Mouse (Mus musculus): ENCODE data around the gene Pde4a. TPM values are rescaled to one million over a fixed set of nuclear protein-coding genes. Genes with fewer than 3 reads are reported as not detected.
A peak's percentile ranks its signal among the peaks of the same experiment; 100 is the strongest.
"Not testable (repeated sequence)": the region's sequence is repeated elsewhere in the genome, so short reads cannot be mapped to it uniquely, and the experiment has no call there.

Pde4a gene
- polyA plus RNA-seq, 1 experiment from 2014 or later: 14.0 TPM

DNA sequence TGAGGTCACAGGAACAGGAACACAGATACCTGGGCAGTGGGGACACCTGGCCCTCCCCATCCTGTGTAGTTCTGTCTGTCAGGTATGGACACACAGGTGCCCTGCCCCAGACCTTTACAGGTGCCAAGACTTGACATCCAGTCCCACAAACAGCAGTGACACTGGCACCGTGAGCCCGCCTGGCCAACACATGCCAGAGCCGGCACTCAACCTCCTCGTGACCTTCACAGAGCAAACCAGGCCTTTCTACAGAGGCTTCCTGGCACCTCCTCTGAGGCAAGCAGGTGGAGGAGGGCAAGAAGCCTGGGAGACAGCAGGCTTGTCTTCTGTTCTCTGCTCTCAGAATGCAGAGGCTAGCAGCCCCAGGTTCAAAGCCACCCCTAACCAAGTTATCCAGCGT is 19.9 kb downstream of the Pde4a start:
- Histone ChIP-seq H3K27me3 (ENCODE audit: control insufficient read depth, insufficient read depth, low read length) (peaks cover 4% of the 10 kb centered on the region; the same call in 1 of the 2 replicates), H3K9ac (ENCODE audit: low read depth, low read length) (no peak overlapping the region), H3K36me3 (ENCODE audit: control insufficient read depth, insufficient read depth, low read length) (no peaks in the 10 kb centered on the region), H3K4me1 (ENCODE audit: control insufficient read depth, insufficient read depth, low read length) (0 out of 2 replicates have a peak, but pooled peaks cover 19% of the 10 kb centered on the region), H3K27ac (ENCODE audit: low read depth, low read length) (no peak overlapping the region), H3K4me3 (ENCODE audit: low read length) (no peak overlapping the region), H3K4me2 (replicated peaks; ENCODE audit: low read depth, low read length) (no peak overlapping the region), H3K9me3 (ENCODE audit: control insufficient read depth, low read length) (no peaks in the 10 kb centered on the region)
- no peak for ATAC-seq (ENCODE audit: low FRiP score, low TSS enrichment)
- 91% methylated on average over 5 of the region's 5 CpGs for WGBS

DNA sequence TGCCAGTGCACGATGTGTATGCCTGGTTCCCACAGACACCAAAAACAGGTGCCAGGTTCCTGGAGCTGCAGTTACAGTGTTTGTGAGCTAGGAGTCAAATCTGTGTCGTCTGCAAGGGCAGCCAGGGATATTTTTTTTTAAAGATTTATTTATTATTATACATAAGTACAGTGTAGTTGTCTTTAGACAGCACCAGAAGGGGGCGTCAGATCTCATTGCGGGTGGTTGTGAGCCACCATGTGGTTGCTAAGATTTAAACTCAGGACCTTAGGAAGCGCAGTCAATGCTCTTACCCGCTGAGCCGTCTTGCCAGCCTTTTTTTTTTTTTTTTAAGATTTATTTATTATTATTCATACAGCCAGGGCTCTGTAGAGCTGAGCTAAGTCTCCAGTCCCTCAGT is 24.4 kb downstream of the Pde4a start:
- 51% methylated on average over 7 of the region's 7 CpGs for WGBS

DNA sequence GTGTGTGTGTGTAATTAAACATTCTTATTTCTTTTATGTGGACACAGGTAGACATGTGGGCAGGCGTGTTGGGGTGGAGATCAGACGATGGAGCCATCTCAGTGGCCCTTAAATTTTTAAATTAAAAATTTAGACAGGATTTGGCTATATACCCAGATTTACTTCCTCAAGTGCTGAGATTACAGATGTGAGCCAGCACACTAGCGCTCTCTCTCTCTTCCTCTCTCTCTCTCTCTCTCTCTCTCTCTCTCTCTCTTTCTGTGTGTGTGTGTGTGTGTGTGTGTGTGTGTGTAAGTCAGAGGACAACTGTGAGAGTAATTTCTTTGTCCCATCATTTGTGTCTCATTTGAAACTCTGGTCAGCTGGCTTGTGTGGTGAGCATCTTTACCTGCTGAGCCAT is 25.2 kb downstream of the Pde4a start:
- H3K4me3 ChIP-seq (ENCODE audit: low read length): no peak overlapping the region
- H3K9me3 ChIP-seq (ENCODE audit: control insufficient read depth, low read length): no peaks in the 10 kb centered on the region
- H3K4me2 ChIP-seq (replicated peaks; ENCODE audit: low read depth, low read length): no peak overlapping the region
- no peak for ATAC-seq (ENCODE audit: low FRiP score, low TSS enrichment)
- H3K27ac ChIP-seq (ENCODE audit: low read depth, low read length): no peak overlapping the region
- peaks cover 4% of the 10 kb centered on the region; the same call in 1 of the 2 replicates for H3K4me1 ChIP-seq (ENCODE audit: control insufficient read depth, insufficient read depth, low read length)
- H3K36me3 ChIP-seq (ENCODE audit: control insufficient read depth, insufficient read depth, low read length): no peaks in the 10 kb centered on the region
- H3K27me3 ChIP-seq (ENCODE audit: control insufficient read depth, insufficient read depth, low read length): no peaks in the 10 kb centered on the region
- H3K9ac ChIP-seq (ENCODE audit: low read depth, low read length): no peak overlapping the region
- WGBS: 86% methylated on average over 3 of the region's 3 CpGs

More for the DNA sequence above, 24.4 kb downstream of the Pde4a start:
- H3K27me3 ChIP-seq (ENCODE audit: control insufficient read depth, insufficient read depth, low read length): no peaks in the 10 kb centered on the region
- no peak overlapping the region for H3K4me2 ChIP-seq (replicated peaks; ENCODE audit: low read depth, low read length)
- no peak overlapping the region for H3K27ac ChIP-seq (ENCODE audit: low read depth, low read length)
- no peak overlapping the region for H3K4me3 ChIP-seq (ENCODE audit: low read length)
- H3K4me1 ChIP-seq (ENCODE audit: control insufficient read depth, insufficient read depth, low read length): 0 out of 2 replicates have a peak, but pooled peaks cover 4% of the 10 kb centered on the region
- H3K9ac ChIP-seq (ENCODE audit: low read depth, low read length): no peak overlapping the region
- H3K36me3 ChIP-seq (ENCODE audit: control insufficient read depth, insufficient read depth, low read length): no peaks in the 10 kb centered on the region
- no peak for ATAC-seq (ENCODE audit: low FRiP score, low TSS enrichment)
- no peaks in the 10 kb centered on the region for H3K9me3 ChIP-seq (ENCODE audit: control insufficient read depth, low read length)

DNA sequence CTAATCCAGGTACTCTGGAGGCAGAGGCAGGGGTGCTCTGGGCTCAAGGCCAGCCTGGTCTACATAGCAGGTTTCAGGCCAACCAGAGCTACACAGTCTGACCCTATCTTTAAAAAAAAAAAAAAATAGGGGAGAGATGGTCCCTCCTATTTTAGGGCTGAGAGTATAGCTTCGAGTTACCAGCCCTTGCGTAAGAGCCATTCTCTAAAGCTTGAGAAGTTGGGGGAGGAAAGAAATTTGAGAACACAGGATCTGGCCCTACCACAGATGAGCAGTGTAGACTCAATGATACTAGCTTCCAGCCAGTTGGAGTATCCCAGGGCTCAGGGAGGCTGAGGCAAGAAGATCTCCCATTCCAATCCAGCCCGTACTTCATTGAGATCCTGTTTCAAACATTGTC is 28.3 kb downstream of the Pde4a start:
- no peaks in the 10 kb centered on the region for H3K36me3 ChIP-seq (ENCODE audit: control insufficient read depth, insufficient read depth, low read length)
- WGBS: 78% methylated on average over 3 of the region's 3 CpGs
- no peak for ATAC-seq (ENCODE audit: low FRiP score, low TSS enrichment)

DNA sequence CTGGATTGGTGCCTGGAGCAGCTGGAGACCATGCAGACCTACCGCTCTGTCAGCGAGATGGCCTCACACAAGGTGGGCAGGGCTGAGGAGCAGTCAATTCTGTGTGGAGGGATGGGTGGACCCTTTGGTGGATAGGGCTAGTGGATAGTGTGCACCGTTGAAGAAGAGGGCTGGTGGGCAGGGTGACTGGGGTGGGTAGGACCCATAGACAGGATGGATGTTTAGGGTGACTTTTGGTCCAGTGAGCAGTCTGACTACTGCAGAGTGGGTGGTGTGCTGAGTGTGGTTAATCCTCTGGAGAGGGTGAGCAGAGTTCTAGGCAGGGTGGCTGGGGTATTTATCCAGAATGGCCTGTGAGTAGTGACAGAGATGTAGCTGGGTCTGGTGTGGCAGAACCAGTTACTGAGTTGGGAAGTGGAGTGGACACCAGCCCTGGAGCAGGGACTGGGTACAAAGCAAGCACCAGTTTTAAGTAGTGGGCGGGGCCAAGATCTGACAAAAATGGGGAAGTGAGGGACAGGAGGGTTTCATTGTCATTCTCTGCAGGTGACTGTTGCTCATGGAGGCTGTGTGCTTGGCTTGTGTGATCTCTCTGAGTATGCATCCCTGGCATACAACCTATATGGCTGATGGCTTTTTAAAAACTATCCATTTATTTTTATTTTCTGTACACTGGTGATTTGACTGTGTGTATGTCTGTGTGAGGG is 29.4 kb downstream of the Pde4a start:
- 86% methylated on average over 4 of the region's 4 CpGs for WGBS
- Histone ChIP-seq H3K4me3 (ENCODE audit: low read length) (no peak overlapping the region), H3K27me3 (ENCODE audit: control insufficient read depth, insufficient read depth, low read length) (no peaks in the 10 kb centered on the region), H3K9me3 (ENCODE audit: control insufficient read depth, low read length) (no peaks in the 10 kb centered on the region), H3K9ac (ENCODE audit: low read depth, low read length) (no peak overlapping the region), H3K36me3 (ENCODE audit: control insufficient read depth, insufficient read depth, low read length) (no peaks in the 10 kb centered on the region), H3K27ac (ENCODE audit: low read depth, low read length) (no peak overlapping the region), H3K4me1 (ENCODE audit: control insufficient read depth, insufficient read depth, low read length) (peaks cover 22% of the 10 kb centered on the region; the same call in 1 of the 2 replicates), H3K4me2 (replicated peaks; ENCODE audit: low read depth, low read length) (no peak overlapping the region)
- ATAC-seq (ENCODE audit: low FRiP score, low TSS enrichment): no peak

More for the DNA sequence above, 28.3 kb downstream of the Pde4a start:
- H3K4me1 ChIP-seq (ENCODE audit: control insufficient read depth, insufficient read depth, low read length): peaks cover 22% of the 10 kb centered on the region; the same call in 1 of the 2 replicates
- H3K27me3 ChIP-seq (ENCODE audit: control insufficient read depth, insufficient read depth, low read length): no peaks in the 10 kb centered on the region
- H3K9me3 ChIP-seq (ENCODE audit: control insufficient read depth, low read length): no peaks in the 10 kb centered on the region
- no peak overlapping the region for H3K4me3 ChIP-seq (ENCODE audit: low read length)
- no peak overlapping the region for H3K4me2 ChIP-seq (replicated peaks; ENCODE audit: low read depth, low read length)
- H3K27ac ChIP-seq (ENCODE audit: low read depth, low read length): no peak overlapping the region
- H3K9ac ChIP-seq (ENCODE audit: low read depth, low read length): no peak overlapping the region

DNA sequence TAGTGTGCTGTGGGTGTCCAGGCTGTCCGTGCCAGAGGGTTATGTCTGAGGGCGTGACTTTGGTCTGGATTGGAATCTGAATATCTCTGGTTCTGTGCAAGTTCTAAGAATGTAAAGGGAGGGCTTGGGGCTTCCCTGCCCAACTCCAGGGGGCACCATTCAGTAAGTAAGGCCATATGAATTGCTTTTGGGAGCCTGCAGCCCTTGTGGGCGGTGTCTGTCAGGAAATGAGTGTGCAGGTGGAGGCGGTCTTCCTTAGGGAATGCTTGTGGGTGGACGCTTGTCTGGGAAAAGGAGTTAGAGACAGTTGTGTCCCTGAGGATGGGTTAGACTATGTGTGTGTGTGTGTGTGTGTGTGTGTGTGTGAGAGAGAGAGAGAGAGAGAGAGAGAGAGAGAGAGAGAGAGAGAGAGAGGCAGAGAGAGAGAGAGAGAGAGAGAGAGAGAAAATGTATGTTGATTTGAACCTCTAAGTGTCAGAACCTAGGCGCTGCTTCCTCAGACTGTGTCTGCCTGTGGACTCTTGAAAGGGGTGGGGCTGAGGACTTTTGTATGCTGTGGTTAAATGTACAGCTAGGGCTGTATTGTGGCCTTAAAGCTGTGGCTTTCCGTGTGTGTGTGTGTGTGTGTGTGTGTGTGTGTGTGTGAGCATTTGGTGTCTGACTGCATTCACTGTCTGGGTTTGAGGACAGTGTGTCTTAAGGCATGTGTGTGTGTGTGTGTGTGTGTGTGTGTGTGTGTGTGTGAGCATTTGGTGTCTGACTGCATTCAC is 30.4 kb downstream of the Pde4a start:
- WGBS: 54% methylated on average over 7 of the region's 7 CpGs
- not testable (repeated sequence) for H3K9me3 ChIP-seq (ENCODE audit: control insufficient read depth, low read length); H3K27ac ChIP-seq (ENCODE audit: low read depth, low read length); H3K4me2 ChIP-seq (replicated peaks; ENCODE audit: low read depth, low read length); H3K27me3 ChIP-seq (ENCODE audit: control insufficient read depth, insufficient read depth, low read length); ATAC-seq (ENCODE audit: low FRiP score, low TSS enrichment); H3K9ac ChIP-seq (ENCODE audit: low read depth, low read length); H3K4me3 ChIP-seq (ENCODE audit: low read length); H3K36me3 ChIP-seq (ENCODE audit: control insufficient read depth, insufficient read depth, low read length)
- peaks cover 22% of the 10 kb centered on the region; the same call in 1 of the 2 replicates for H3K4me1 ChIP-seq (ENCODE audit: control insufficient read depth, insufficient read depth, low read length)

DNA sequence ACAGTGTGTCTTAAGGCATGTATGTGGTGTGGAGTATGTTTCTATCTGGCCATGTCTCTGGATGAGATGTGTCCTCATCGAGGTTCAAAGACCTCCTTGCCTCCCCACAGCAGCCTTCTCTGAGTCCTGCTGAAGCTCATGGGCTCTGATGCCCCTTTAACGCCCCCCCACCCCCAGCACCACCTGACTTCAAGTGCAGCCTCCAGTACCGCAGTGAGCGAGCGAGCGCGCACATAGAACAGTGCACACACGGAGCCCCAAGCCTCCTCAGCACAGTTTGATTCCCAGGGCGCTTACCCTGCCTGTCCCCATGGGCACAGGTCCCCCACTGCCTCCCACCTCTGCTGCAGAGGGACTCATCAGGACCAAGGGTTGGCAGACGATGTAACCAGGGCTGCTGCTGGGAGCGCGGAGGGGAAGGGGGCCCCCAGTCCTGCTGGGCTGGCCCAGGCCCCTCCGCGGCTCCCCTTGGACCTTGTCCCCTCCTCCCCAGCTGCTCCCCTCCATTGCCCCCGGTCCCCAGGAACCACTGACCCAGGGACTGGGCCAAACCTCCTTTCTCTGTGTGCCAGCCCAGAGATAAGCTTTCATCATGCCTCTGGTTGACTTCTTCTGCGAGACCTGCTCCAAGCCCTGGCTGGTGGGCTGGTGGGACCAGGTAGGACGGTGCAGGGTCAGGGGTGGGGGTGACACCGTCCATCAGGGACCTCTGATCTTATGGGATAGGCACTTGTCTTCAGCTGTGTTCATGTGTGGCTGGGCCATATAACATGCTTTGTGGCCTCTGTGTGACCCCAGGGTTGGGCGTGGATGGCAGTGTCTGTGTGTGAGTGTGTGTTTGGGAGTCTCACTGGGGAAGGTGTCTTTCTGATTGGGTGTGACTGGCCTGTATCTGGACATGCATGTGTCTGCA is 31.3 kb downstream of the Pde4a start:
- H3K36me3 ChIP-seq (ENCODE audit: control insufficient read depth, insufficient read depth, low read length): no peaks in the 10 kb centered on the region
- no peaks in the 10 kb centered on the region for H3K27me3 ChIP-seq (ENCODE audit: control insufficient read depth, insufficient read depth, low read length)
- peak overlapping the region; percentile 61 for H3K9ac ChIP-seq (ENCODE audit: low read depth, low read length)
- ATAC-seq (ENCODE audit: low FRiP score, low TSS enrichment): peak; percentile 51
- no peaks in the 10 kb centered on the region for H3K9me3 ChIP-seq (ENCODE audit: control insufficient read depth, low read length)
- peak overlapping the region; percentile 34 for H3K4me3 ChIP-seq (ENCODE audit: low read length)
- peaks cover 19% of the 10 kb centered on the region; the same call in 1 of the 2 replicates for H3K4me1 ChIP-seq (ENCODE audit: control insufficient read depth, insufficient read depth, low read length)
- H3K4me2 ChIP-seq (replicated peaks; ENCODE audit: low read depth, low read length): peak overlapping the region; percentile 46
- no peak overlapping the region for H3K27ac ChIP-seq (ENCODE audit: low read depth, low read length)
- 23% methylated on average over 19 of the region's 19 CpGs for WGBS

DNA sequence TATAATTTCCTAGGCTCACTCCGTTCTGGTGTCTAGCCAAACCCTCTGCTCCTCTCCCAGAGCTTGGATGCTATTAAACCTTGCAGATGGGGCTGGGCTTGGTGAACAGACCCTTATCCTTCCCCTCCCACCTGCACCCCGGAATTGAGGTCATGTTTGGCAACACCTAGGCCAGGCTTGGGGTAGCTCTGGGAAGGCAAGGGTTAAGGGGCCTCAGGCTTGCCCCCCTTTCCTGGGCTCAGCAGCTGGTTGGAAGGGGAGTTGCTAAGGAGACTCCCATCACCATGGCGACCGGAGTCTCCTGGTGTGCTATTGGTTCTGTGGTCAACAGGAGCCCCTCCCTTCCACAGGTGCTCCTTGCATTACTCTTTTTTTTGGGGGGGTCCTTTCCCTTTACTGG is 32.5 kb downstream of the Pde4a start:
- Histone ChIP-seq H3K27ac (ENCODE audit: low read depth, low read length) (no peak overlapping the region), H3K9ac (ENCODE audit: low read depth, low read length) (no peak overlapping the region), H3K36me3 (ENCODE audit: control insufficient read depth, insufficient read depth, low read length) (no peaks in the 10 kb centered on the region), H3K4me3 (ENCODE audit: low read length) (no peak overlapping the region), H3K4me1 (ENCODE audit: control insufficient read depth, insufficient read depth, low read length) (peaks cover 19% of the 10 kb centered on the region; the same call in 1 of the 2 replicates), H3K27me3 (ENCODE audit: control insufficient read depth, insufficient read depth, low read length) (no peaks in the 10 kb centered on the region), H3K9me3 (ENCODE audit: control insufficient read depth, low read length) (no peaks in the 10 kb centered on the region), H3K4me2 (replicated peaks; ENCODE audit: low read depth, low read length) (peak overlapping the region; percentile 21; the same call in 1 of the 2 replicates)
- 21% methylated on average over 4 of the region's 4 CpGs for WGBS
- peak; percentile 61 for ATAC-seq (ENCODE audit: low FRiP score, low TSS enrichment)
